Mouse (Mus musculus) heart, adult 8-10 months (tissue): Measurements from ENCODE around the gene Fryl. TPM values are rescaled to one million over a fixed set of nuclear protein-coding genes. Genes with fewer than 3 reads are reported as not detected.
"Not testable (repeated sequence)": the region's sequence is repeated elsewhere in the genome, so short reads cannot be mapped to it uniquely, and the experiment has no call there.

Experiments
- DNase-seq: peaks from one replicate; pipeline ENCODE4 v3.0.0; 2022; ENCODE audit warnings: low spot score
- total RNA-seq, 4 experiments: library from RNA; stranded (reverse); gene quantifications; 2 replicates each; pipeline ENCODE4 v1.2.4; 2022

The Fryl gene
- total RNA-seq, 4 experiments from 2014 or later: 32.7 to 38.8 (median 35.1) TPM

GRCm38 (mm10) chr5:73112331-73112730 lies 144.1 kb downstream of the Fryl start:
- no peak for DNase-seq

- DNase-seq: no peak
Measured at GRCm38 (mm10) chr5:73103657-73104056, 152.8 kb downstream of the Fryl start.

- DNase-seq: no peak
Measured at GRCm38 (mm10) chr5:73102342-73102989, 154.0 kb downstream of the Fryl start.

- no peak for DNase-seq
Measured at GRCm38 (mm10) chr5:73092236-73092635, 164.2 kb downstream of the Fryl start.

- no peak for DNase-seq
Measured at GRCm38 (mm10) chr5:73089158-73089557, 167.3 kb downstream of the Fryl start.

- no peak for DNase-seq
Measured at GRCm38 (mm10) chr5:73081496-73081895, 174.9 kb downstream of the Fryl start.

GRCm38 (mm10) chr5:73079801-73080200 lies 176.6 kb downstream of the Fryl start:
- DNase-seq: no peak

- peak; percentile 67 for DNase-seq
Measured at GRCm38 (mm10) chr5:73071319-73071718, 185.1 kb downstream of the Fryl start.

- no peak for DNase-seq
Measured at GRCm38 (mm10) chr5:73066946-73067345, 189.5 kb downstream of the Fryl start.

GRCm38 (mm10) chr5:73063768-73064669 lies 192.4 kb downstream of the Fryl start:
- no peak for DNase-seq

GRCm38 (mm10) chr5:73061506-73062155 lies 194.8 kb downstream of the Fryl start:
- no peak for DNase-seq

GRCm38 (mm10) chr5:73056937-73057336 lies 199.5 kb downstream of the Fryl start:
- no peak for DNase-seq

- no peak for DNase-seq
Measured at GRCm38 (mm10) chr5:73056457-73056856, 200.0 kb downstream of the Fryl start.

GRCm38 (mm10) chr5:73053933-73054332 lies 202.5 kb downstream of the Fryl start:
- DNase-seq: no peak

GRCm38 (mm10) chr5:73047651-73048245 lies 208.7 kb downstream of the Fryl start:
- DNase-seq: no peak

GRCm38 (mm10) chr5:73044055-73044454 lies 212.4 kb downstream of the Fryl start:
- no peak for DNase-seq

GRCm38 (mm10) chr5:73032481-73032880 lies 223.9 kb downstream of the Fryl start:
- DNase-seq: no peak

GRCm38 (mm10) chr5:73028646-73029045 lies 227.8 kb downstream of the Fryl start:
- no peak for DNase-seq

- no peak for DNase-seq
Measured at GRCm38 (mm10) chr5:73023801-73024200, 232.6 kb downstream of the Fryl start.

- no peak for DNase-seq
Measured at GRCm38 (mm10) chr5:73014745-73015144, 241.7 kb downstream of the Fryl start.

GRCm38 (mm10) chr5:73013611-73014287 lies 242.7 kb downstream of the Fryl start:
- not testable (repeated sequence) for DNase-seq
